Mouse (Mus musculus): ENCODE results near the gene Mipep. TPM values are rescaled to one million over a fixed set of nuclear protein-coding genes. Genes with fewer than 3 reads are reported as not detected.

Gene Mipep
- total RNA-seq, 2 experiments from 2014 or later = 24.5 to 26.4 TPM

GRCm38 (mm10) chr14:60756271-60756670, 28.1 kb upstream of the Mipep start:
- no peak for DNase-seq

- DNase-seq = no peak
Observed at GRCm38 (mm10) chr14:60757265-60757664, 27.1 kb upstream of the Mipep start.

DNA sequence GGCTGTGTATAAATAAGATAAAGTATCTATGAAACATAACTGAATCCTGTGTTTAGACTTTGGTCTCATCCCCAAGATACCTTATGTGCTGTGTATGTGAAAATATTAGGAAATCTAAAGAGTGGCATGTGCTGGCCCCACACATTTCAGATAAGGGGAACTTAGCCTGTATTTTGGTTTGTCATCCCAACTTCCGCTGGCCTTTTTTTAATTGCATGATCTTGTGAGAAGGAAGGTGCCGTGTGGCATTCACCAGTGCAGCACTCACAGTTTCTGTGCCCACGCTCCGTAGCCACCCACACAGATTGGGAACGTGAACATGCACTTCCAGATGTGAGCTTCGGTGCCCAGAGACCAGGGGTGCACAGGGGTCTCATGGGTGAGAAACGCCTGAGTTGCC, 26.7 kb upstream of the Mipep start:
- DNase-seq = no peak

- no peak for DNase-seq
Observed at GRCm38 (mm10) chr14:60759097-60759496, 25.3 kb upstream of the Mipep start.

GRCm38 (mm10) chr14:60761801-60762200, 22.6 kb upstream of the Mipep start:
- DNase-seq = no peak

- DNase-seq = no peak
Observed at GRCm38 (mm10) chr14:60762754-60763153, 21.6 kb upstream of the Mipep start.

- DNase-seq = no peak
Observed at GRCm38 (mm10) chr14:60763746-60764145, 20.6 kb upstream of the Mipep start.

DNA sequence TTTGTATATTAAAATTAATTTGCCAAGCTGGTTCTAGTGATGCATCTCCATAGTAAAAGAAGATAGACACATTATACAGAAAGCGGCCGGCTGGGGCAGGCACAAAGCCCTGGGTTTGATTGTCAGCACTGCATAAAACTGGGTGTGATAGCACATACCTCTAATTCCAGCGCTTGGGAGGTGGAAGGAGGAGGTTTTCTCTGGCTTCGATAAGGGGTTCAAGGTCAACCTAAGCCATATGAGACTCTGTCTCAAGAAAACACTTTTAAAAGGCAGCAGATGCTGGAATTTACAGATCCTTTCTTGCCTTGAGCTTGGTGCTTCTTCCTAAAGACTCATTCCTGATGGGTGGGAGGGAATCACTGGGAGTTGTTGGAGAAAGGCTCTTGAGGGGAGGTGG, 19.8 kb upstream of the Mipep start:
- DNase-seq = no peak

- DNase-seq = no peak
Observed at GRCm38 (mm10) chr14:60765025-60765424, 19.3 kb upstream of the Mipep start.

DNA sequence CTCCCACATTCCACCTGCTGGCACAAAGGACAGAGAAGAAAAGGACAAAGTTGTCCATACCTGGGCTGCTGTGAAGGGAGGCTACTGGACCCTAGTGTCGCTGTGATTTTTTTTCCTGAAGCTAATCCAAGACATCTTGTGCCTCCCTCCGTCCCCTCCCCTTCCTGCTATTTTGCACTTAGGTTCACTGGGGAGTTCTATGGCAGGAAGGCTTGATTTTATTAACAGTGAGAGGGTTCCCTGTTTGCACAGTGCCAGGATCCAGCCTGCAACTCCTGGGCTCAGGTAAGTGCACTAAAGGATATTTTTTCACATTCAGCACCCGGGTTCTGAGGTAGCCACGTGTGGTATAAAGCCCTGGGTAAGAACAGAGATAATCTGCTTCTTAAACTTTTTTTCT, 16.5 kb upstream of the Mipep start, which contains the start of gene C1qtnf9:
C1qtnf9 (plus strand) TSS at position 251 of the 400 bp plus-strand sequence.
- no peak for DNase-seq

- DNase-seq = no peak
Observed at GRCm38 (mm10) chr14:60769340-60769739, 15.0 kb upstream of the Mipep start.

GRCm38 (mm10) chr14:60770594-60770993, 13.8 kb upstream of the Mipep start:
- no peak for DNase-seq

- peak; percentile 72 for DNase-seq
Observed at GRCm38 (mm10) chr14:60771057-60771456, 13.3 kb upstream of the Mipep start.

- no peak for DNase-seq
Observed at GRCm38 (mm10) chr14:60773476-60773875, 10.9 kb upstream of the Mipep start.

GRCm38 (mm10) chr14:60776521-60776920, 7.9 kb upstream of the Mipep start:
- DNase-seq = no peak

DNA sequence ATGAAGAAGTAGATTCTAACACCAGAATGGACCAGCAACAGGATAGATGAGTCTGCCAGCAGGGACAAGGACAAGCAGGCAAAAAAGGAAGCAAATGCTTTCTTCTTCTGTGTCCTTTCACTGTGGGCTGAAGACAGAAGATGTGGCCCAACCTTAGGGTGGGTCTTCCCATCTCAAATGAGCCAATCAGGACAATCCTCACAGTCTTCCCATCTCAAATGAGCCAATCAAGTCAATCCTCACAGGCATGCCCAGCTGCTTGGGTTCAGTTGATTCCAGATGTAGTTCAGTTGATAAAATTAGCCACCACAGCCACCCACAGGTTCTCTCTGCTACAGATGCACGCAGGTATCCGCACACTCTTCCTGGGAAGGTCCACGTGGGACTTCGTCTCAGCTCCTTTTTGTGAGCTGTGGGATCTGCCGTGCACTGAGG, 6.9 kb upstream of the Mipep start:
- DNase-seq = no peak

DNA sequence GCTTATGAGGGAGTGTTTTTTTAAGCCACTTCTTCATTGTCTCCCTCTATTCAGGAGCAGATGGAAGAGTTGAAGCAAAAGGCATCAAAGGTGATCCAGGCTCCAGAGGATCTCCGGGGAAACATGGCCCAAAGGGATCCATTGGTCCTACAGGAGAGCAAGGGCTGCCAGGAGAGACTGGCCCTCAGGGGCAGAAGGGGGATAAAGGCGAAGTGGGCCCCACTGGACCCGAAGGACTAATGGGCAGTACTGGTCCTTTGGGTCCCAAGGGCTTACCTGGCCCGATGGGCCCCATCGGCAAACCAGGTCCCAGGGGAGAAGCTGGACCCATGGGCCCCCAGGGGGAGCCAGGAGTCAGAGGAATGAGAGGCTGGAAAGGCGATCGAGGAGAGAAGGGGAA, 5.2 kb upstream of the Mipep start:
- no peak for DNase-seq

- no peak for DNase-seq
Observed at GRCm38 (mm10) chr14:60782121-60782656, 2.2 kb upstream of the Mipep start.

DNA sequence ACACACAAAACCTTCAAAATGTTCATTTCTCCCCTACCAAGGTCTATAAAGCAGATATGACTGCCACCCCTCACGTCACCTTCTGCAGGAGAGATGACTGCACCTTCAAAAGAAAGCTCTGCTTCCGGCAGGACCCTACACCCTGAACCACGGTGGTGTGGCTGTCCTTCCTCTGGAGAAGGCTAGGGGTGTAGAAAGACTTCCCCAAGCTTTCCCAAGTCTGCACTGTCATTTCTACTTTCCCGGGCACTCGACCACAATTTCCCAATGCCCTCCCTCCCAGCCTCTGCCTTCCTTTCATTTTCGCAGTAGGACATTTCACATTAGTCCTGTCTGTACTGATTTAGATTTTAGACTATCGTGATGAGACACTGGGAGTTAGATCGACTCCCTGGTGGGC, 1.2 kb upstream of the Mipep start:
- no peak for DNase-seq

- peak; percentile 43 for DNase-seq
Observed at GRCm38 (mm10) chr14:60790103-60790502, 5.7 kb downstream of the Mipep start.

- no peak for DNase-seq
Observed at GRCm38 (mm10) chr14:60796600-60797322, 12.4 kb downstream of the Mipep start.

GRCm38 (mm10) chr14:60797596-60797995, 13.2 kb downstream of the Mipep start:
- DNase-seq = no peak

- DNase-seq = no peak
Observed at GRCm38 (mm10) chr14:60798721-60799120, 14.3 kb downstream of the Mipep start.

Data from gastrocnemius, postnatal 10 days (tissue).